Mouse (Mus musculus): Measurements from ENCODE around the gene Npb.
A peak's percentile ranks its signal among the peaks of the same experiment; 100 is the strongest.

Npb gene

DNA sequence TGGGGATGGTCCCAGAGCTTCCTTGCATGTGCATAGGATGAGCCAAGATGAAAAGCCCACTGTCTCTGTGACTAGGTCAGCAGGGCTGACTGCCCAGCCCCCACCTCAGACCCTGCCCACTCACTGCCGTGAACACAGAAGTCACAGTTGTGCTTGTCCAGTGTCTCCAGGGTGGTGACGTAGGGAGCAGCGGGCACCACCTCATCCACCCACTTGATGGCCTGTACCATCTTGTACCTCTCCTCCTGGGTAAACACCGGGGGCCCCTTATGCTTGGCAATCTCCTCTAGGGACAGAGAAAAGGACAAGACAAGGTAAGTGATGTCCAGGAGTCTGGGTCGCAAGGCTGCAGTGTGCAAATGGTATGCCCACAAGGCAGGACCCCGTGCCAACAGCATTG, 6.9 kb downstream of the Npb start:
- no peak for DNase-seq (ENCODE audit: low spot score)

DNA sequence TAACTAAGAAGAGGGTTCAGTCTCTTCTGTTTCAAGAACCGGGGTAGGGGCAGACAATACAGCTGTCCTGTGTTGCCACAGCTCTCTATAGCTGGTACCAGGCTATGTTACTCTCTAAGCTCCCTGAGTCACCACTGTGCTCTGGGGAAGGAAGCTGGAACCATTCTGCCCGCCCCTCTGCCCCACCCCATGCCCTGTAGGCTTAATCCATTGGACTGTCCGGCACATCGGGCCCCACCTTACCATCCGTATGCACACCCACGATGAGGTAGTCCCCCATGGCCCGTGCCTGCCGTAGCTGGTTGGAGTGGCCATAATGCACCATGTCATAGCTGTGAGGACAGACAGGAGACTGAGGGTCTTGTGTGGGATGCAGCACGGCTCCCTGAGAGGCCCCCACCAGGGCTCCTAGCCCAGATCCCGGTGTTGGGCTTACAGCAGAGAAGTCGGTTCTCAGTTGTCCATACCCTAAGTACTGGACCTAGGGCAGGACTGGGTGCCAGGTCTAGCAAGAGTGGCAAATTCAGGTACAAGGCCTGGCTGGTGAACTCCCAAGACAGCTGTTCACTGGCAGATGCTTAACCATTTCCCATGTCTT, 7.4 kb downstream of the Npb start:
- DNase-seq (ENCODE audit: low spot score) = no peak

DNA sequence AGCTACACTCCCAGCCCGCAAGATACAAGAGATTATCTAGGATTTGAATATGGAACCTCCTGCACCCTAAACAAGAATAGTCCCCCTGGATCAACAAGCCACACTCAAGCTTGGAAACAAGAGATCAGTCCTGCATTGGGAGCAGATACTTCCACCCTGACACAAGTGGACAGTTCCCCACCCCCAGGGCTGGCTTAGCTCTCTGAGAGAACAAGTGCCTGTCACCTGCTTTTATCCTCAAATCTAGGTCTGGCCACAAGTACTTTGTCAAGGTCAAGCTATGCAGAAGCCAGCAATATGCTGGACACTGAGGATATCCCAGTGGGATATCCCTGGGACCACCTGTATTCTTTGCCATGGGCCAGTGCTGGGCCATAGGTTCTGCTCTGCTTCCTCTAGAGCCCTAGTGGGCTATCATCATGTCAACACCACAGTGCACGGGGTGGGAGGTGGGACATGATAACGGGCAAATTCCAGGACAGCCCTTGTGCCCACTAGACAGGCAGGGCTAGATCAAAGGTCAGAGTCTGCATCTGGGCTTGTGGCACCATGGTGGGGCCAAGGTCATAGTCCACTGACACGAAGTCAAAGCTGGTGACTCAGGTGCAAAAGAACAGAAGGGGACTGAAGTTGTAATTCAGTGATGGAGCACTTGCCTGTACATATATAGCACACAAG, 8.5 kb downstream of the Npb start:
- no peak for DNase-seq (ENCODE audit: low spot score)

DNA sequence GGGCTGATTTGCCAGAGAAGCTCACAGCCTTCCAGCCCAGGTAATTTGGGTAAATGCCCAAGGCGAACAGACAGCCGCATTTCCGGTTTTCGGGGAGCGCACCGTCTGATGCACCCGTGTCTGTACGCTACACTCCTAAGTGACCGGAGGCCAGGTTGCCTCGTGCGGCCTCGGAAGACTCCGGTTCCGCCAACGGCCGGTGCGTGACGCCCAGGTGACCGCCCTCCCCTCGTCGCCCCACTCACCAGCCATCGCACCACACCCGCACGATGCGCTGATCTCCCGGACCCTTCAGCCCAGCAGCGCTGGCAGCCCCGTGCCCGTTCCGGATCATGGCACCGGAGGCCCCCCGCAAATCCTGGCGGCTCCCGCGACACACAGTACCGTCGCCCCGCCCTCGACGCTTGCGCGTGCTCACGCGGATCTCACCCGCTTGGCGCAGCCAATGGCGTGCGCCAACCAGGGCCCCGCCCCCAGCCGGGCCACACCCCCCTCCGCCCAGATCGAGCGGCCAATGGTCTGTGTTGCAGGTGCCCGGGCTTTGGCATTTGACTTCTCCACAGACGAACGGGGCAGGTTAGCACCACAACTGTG, 9.3 kb downstream of the Npb start, which contains the start of gene Pcyt2:
Gene Pcyt2 (minus strand): TSS at position 418 of the 594 bp plus-strand sequence.
- DNase-seq (ENCODE audit: low spot score) = peak; percentile 92

DNA sequence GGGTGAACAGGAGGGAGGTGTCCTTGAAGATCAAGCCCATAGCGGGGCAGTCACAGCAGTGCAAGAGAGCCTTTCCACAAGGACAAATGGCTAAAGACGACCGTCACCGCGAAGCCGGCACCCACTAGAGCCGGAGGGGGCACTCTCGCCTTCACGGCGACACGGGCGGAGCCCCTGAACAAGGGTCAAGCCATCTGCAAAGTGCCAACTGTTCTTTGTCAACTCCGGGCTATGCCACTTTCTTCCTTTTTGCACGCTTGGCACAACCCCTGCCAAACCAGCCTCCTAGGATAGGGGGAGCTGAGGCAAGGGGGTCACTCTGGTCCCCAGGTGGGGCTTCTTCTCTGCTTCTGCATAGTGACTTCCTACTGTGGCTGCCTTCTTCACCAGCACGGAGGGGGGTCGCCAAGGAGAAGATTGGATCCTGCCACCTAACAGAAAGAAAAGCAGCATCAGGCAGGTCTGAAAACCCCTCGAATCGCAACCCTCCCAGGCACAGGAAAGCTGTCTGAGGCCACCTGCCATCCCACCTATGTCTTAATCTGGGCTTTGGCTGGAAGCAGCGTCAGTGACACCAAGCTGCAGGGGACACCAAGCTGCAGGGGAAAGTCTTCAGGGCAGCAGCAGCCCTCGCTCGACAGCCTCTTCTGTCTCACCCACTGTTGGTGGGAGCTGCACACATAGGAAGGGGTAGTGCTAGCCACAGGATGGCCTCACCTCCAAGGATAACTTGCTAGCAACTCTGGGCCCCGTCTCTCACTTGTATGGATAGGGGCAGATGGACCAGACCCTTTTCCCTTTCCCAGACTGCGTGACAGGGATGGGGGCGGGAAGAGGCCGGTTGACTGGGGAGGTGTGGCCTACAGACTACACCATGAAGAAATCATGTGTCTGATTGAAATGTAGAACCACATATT, 10.6 kb downstream of the Npb start:
- no peak for DNase-seq (ENCODE audit: low spot score)

DNA sequence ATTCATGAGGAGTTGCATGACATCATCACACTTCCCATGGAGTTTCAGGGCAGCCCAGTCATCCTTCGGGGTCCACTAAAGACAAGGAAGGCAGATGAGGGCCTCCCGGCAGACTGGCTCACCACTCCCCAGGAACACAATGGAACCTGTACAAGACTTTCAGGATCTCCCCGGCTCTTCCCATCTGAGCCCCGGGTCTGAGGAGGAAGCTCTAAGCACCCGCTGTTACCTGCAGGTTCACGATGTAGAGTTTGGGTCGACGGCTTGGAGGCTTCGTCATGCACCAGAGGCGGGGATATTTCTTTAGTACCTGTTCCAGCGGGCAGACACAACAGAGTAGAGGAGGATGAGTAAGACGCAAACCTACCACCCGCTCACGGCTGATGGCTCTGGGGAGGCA, 11.9 kb downstream of the Npb start:
- no peak for DNase-seq (ENCODE audit: low spot score)

DNA sequence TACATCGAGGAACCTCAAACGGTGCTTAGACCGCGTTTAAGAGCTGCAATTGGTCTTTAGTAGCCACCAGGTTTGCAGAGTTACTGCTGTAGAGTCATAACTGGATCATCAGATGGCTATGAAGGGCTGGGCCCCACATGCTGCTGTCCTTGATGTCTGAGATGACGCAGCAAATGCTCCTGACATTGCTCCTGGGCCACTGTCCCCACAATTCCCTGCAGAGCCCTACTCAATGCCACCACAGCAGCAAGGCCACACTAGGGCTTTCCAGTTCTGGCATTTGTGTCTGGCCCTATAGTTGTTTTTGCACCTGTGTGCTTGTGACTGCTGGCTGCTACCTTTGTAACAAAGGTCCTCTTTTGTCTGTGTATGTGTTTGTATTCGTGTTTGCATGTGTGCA, 14.5 kb downstream of the Npb start:
- DNase-seq (ENCODE audit: low spot score) = no peak

DNA sequence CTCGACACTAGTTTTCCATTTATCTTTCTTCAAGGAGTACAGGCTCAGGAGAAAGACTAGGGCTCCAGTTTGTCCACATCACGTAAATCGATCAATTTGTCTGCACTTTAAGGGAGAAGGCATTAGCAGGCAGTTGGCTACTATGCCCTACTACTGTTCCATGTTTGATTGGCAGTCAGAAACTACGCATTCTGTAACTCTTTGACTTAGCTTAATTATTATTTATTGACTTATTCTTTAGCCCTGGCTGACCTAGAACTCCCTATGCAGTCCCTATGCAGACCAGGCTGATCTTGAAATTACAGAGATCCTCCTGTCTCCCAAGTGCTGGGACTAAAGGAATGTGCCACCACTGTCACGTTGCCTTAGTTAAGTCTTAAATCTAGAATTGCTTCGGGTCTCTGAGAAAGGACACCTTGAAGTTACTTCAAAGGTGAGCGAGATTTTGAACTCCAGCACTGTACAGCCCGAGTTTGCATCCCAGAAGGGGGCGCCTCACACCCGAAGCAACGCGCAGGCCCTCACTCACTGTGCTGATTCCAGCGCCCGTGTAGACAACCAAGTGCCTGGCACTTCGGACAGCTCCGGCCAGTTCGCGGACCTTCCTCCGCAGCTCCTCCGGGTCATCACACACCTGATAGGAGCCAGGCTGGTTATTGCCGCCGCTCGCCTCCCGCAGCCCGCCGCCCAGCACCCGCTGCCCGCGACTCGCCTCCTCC, 15.8 kb downstream of the Npb start:
- DNase-seq (ENCODE audit: low spot score) = peak; percentile 72

DNA sequence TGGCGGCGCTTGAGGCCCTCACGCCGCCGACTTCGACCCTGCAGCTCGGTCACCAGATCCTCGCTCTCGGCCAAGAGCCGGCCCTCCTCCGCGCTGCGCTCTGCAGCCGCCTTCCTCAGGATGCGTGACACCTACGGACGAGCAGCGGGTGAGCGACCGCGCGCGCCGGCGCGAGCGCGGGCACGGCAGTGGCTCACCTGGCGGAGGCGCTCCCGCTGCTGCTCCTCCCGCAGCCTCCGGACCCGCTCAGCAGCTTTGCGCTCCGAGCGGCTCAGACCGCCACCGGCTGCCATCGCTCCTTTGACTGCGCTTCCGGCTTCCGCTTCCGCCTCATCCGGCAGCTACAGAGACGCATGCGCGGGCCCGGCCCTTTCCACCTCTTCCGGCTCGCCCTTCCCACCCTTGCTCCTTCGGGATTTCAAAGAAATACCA, 16.4 kb downstream of the Npb start:
- peak; percentile 87 for DNase-seq (ENCODE audit: low spot score)

DNA sequence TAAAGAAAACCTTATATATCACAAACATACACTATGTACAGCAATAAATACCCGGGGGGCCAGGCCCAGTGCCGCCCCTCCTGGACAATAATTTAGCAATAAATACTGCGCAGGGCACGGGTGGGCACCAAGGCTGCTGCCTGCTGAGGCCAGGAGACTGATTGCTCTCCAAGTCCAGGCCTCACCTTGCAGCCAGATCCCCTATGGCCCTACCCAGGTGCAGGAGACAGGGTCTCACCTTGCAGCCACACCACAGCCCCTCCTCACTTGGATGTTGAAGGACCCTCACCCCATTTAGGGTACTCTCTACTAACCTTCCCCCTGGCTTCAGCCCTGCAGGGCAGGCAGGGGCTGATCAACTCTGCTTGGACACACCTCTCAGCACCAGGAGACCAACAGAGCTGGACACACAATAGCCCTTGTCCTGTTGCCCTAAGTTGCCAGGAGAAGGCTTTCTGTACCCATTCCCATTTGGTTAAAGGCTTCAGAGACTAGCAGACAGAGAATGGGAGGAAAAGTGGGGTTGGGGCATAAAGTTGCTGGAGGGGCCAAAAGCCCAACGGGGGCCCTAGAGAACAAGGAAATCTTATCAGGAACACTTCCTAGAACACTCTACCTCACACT, 17.0 kb downstream of the Npb start, which contains the start of gene Sirt7:
Gene Sirt7 (minus strand): TSS at position 89 of the 624 bp plus-strand sequence.
- no peak for DNase-seq (ENCODE audit: low spot score)

DNA sequence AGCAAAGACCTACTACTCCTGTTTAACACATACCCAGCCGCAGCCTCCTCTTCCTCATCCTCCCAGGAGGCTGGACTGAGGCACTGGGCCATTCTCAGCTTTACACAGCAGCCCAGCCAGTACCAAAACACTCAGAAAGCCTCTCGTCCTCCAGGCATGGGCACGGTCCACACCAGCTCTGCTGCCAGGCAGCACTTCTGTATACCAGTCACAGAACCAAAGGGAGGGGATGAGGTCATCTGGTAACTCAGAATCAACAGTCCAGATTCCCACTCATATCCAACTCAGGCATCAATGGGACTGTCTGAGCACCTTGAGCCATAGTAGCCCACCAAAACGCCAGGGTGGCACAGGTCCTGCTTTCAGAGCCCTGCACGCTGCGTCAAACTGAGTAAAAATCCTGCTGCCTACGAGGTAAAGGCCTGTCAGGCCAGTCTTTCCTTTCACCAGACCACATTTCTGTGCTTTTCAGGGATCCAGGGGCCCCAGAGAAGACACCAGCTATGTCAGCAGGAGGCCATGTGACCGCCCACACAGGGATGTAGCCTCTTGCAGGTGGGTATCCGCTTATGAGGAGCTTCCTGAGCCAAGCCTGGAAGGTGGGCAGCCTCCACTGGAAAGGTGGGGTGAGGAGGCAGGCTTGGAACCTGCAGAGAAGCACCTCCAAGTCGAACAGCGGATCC, 18.6 kb downstream of the Npb start:
- DNase-seq (ENCODE audit: low spot score) = no peak

DNA sequence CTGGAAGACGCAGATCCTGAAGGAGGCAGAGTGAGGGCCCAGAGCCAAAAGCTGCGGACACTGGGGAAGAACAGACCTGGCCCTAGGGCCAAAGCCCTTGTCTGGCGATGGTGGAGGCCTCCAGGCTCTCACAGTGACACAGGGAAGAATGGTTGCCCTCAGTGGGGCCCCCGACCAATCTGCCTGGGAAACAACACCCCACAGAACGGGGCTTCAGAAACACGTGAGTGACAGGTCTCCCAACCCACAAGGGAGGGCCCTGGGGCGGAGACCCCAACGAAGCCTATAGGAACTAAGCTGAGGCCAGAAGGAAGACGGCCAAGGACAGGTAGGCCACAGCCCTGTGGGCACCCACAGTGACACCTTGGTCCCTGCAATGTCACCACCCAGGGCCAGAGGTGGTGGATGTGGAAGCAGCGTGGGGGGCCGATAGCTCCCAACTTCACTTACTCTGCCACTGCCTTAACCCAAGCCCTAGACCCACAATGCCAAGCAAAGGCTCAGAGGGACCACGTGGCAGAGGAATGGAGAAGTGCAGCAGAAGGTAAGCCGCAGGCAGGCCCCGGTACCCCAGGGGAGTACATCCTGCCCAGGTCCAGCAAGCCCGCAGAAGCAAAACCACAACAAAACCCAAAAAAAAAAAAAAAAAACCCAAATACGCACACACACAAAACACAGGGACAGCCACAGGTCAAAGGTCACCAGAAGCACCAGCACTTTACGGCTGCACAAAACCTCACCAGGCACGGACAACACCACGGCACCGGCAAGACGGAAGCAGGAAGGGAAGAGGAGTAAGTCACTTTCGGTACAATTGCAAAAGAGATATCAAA, 19.4 kb downstream of the Npb start:
- no peak for DNase-seq (ENCODE audit: low spot score)

DNA sequence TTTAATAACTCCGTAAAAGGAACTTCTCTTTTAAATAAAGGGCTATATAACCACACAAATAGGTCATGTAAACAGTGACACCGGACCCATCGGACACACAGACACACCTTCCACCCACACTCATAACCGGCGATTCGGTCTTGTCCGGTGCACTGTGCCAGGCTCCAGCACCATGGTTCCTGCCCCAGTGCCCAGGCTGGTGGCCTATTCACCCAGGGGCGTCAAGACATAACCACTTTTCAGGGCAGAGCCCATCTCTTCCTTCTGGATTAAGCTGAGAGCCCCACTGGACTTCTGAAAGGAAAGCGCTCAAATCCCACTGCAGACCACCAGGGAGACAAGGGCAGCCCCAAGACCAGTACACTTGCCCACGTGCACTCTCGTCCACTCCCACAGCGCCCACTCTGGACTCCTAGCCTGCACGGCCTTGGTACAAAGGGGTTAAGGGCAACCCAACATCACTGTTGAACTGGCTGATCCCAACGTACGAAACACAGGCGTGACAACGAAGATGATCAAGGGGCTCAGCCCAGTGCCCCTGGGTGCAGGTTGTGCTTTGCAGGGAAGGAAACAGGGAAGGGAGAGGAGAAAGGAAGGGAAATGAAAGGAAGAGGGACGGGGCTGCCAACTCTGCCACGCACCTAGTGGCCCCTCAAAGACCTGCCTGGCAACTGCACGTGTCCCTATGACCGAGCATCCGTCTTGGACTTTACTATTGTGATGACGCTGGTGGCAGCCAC, 20.5 kb downstream of the Npb start:
- no peak for DNase-seq (ENCODE audit: low spot score)

DNA sequence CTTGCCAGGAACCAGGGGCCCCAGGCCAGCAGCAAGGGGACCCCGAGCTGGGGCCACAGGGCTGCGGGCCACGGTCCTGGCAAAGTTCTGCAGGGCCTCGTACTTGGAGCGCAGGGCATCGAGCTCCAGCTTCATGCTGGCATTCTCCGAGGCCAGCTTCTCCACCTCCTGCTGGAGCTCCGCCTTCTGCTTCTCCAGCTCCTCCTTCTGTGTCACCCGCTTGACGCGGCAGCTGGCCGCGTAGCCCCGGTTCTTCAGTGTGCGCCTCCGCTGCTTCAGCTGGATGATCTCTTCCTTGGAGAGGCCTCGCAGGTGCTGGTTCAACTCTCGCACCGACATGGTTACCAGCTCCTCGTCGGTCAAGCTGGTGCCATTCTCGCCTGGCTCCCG, 21.1 kb downstream of the Npb start:
- DNase-seq (ENCODE audit: low spot score) = no peak

DNA sequence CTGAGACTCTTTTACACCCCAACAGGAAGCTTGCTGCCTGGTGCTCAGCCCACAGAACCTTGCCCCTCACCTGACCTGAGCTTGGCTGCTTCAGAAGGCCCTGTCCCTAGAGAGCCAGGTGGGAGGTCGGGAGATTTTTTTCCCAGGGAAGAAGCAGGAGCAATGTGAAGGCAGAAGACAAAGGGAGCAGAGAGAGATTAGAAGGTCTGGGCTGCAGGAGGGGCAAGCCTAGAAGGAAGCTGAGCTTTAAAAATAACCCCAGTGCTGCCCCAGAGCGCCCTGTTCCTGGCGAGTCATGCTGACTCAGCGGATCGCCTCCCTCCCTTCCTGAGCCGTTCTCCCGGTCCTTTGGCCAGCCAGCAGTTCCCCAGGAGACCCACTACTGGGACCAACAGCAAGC, 21.6 kb downstream of the Npb start:
- peak; percentile 66 for DNase-seq (ENCODE audit: low spot score)

DNA sequence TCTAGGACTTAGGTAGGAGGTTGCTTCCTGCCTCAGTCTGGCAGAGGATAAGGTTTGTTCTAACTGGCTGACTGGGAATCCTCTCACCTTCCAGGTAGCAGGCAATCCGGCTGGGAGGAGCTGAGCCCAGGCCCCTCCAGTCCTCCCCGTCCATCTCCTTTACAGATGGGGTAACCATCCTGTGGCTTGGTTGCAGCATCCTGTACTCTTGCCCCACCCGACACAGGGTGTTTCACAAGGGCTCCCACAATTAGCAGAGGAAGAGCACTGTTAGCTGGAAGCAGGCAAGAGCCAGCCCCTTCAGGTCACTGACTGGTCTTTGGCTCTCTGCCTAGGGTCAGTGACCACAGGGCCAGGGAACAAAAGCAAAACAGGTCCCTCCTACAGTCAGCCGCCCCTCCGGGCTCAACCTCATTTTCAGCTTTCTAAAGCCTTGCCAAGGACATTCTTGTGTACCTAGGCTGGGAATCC, 22.2 kb downstream of the Npb start:
- DNase-seq (ENCODE audit: low spot score) = no peak

DNA sequence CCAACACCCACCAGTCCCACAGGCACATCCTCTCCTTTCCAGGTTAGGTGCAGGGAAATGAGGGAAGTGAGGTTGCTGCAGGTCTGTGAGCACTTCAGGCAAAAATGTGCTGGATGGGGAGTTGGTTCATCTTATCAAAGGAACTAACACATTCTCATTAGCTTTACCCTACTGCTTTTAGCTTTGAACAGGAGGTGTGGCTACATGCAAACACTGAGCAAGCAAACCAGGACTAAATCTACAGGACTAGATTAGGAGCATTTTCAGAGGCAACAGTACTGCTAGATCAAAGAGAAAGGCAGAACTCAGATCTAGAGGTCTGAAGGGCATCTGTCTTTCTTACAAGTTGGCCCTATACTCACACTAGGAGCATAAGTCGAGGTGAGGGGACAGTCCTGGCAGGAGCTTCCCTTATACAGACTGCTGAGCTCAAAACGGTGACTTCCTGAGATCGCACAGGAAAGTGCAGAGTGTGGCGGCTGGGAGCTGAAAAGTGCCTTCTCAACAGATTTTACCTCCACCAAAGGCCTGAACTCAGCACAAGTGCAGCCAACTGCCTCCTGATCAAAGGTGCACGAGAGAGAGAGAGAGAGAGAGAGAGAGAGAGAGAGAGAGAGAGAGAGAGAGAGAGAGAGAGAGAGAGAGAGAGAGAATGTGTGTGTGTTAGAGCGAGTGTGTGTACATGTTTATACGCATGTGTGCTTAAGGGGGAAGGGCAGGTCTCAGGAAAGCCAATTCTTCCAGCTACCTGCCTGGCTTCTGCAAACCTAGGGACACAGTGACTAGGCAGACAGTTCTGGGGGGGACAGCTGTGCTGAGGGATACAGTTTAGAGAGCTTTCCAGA, 22.8 kb downstream of the Npb start:
- no peak for DNase-seq (ENCODE audit: low spot score)
